Mouse (Mus musculus): Measurements from ENCODE around the gene Commd1. TPM values are rescaled to one million over a fixed set of nuclear protein-coding genes. Genes with fewer than 3 reads are reported as not detected.

Commd1 gene
- total and polyA plus RNA-seq, 2 experiments from 2014 or later: 44.0 to 207 TPM

DNA sequence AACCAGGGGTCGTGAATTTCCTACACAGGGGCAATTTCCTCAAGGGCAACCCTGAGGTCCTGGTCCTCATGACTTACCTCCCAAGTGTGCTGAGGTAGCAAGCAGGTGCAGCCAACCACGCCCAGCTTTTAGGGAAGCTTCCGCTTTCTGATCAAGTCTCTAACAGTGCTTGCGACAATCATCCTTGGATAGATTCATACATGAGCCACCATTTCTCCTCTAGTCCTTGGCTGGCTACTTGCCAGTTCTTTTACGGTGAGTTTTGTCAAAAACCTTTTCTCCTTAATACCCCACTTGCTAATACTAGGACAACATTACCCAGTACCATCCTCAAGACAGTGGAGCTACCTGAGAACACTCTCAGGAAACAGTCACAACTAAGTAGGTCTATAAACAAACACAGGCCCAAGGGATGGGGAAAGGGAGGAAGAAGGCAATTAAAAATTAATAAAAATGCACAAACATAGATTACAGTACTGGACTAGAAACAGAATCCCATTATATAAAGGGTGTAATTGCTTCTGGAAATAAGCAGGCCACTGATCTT is 133.5 kb downstream of the Commd1 start:
- Histone ChIP-seq H3K9me3 (ENCODE audit: low read length) (no peaks in the 10 kb centered on the region), H3K27ac (ENCODE audit: low read depth, low read length) (no peak overlapping the region), H3K4me1 (ENCODE audit: insufficient read depth) (no peaks in the 10 kb centered on the region), H3K27me3 (ENCODE audit: insufficient read depth, low read length) (no peaks in the 10 kb centered on the region), H3K4me2 (ENCODE audit: low read depth) (no peak overlapping the region), H3K9ac (no peak overlapping the region), H3K4me3 (ENCODE audit: low read depth, low read length) (no peak overlapping the region), H3K36me3 (ENCODE audit: insufficient read depth) (no peaks in the 10 kb centered on the region)
- TF ChIP-seq CTCF (IDR thresholded peaks at IDR 0.05; ENCODE audit: low read depth): no peak
- no peak for DNase-seq
- WGBS: 83% methylated on average over 5 of the region's 5 CpGs
- no peak for ATAC-seq

DNA sequence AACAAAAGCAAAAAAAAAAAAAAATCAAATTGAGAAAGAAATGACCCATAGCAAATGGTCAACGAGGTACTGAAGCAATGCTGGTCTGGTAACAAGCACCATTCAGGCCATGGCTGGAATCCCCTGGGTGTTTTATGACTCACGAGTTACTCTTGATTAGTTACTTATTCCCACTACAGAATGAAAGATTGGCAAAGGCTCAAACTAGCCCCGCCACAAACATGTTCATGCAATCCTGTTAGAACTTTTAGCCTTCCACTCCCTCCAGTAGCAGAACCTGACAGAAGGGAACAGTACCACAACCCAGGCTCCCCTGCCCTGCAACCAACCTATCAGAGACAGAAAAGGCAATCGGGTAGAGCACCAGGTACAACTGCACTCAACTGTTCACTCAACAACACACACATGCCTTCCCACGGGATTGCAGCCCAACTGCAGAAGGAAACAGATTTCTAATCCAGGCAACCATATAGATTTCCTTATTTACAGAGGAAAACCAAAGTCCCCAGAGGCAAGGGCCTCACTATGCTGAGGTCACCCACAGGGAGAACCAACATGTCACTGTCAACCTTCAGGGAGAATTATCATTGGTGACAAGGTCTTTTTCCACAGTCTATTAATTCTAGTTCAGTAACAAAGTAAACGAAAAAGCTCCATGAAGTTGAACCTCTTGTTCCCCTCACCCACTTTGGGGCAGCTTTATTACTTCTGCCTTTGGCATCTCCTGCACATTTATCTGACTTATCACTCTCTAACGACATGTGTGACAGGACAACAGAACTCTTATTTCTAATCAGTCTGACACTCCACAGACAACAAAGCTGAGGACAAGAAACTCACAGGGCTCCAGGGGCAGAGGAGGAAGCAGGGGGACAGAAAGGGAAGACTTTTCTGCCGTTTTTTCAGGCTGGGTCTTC is 134.2 kb downstream of the Commd1 start:
- ATAC-seq (no peak), DNase-seq (no peak)
- H3K27ac ChIP-seq (ENCODE audit: low read depth, low read length): no peak overlapping the region
- H3K4me1 ChIP-seq (ENCODE audit: insufficient read depth): no peaks in the 10 kb centered on the region
- H3K9me3 ChIP-seq (ENCODE audit: low read length): no peaks in the 10 kb centered on the region
- no peak overlapping the region for H3K4me3 ChIP-seq (ENCODE audit: low read depth, low read length)
- H3K4me2 ChIP-seq (ENCODE audit: low read depth): no peak overlapping the region
- H3K27me3 ChIP-seq (ENCODE audit: insufficient read depth, low read length): no peaks in the 10 kb centered on the region
- no peak for TF ChIP-seq CTCF (IDR thresholded peaks at IDR 0.05; ENCODE audit: low read depth)
- H3K9ac ChIP-seq: no peak overlapping the region
- no peaks in the 10 kb centered on the region for H3K36me3 ChIP-seq (ENCODE audit: insufficient read depth)
- 58% methylated on average over 8 of the region's 8 CpGs for WGBS

GRCm38 (mm10) chr11:22846960-22847731 is 135.0 kb downstream of the Commd1 start:
- no peak for TF ChIP-seq CTCF (IDR thresholded peaks at IDR 0.05; ENCODE audit: low read depth)
- no peaks in the 10 kb centered on the region for H3K36me3 ChIP-seq (ENCODE audit: insufficient read depth)
- ATAC-seq: no peak
- H3K9me3 ChIP-seq (ENCODE audit: low read length): no peaks in the 10 kb centered on the region
- no peak overlapping the region for H3K4me3 ChIP-seq (ENCODE audit: low read depth, low read length)
- no peak overlapping the region for H3K4me2 ChIP-seq (ENCODE audit: low read depth)
- DNase-seq: no peak
- no peaks in the 10 kb centered on the region for H3K27me3 ChIP-seq (ENCODE audit: insufficient read depth, low read length)
- WGBS: 70% methylated on average over 8 of the region's 8 CpGs
- no peak overlapping the region for H3K9ac ChIP-seq
- no peaks in the 10 kb centered on the region for H3K4me1 ChIP-seq (ENCODE audit: insufficient read depth)
- H3K27ac ChIP-seq (ENCODE audit: low read depth, low read length): no peak overlapping the region

Other genes starting within 250 kb of the Commd1 start
- 3.1 and 6.7 TPM in 2 replicates for gene B3gnt2, start 121.4 kb downstream of the Commd1 start, total RNA-seq (2014; rRNA removed)
- gene B3gnt2, start 121.4 kb downstream of the Commd1 start, polyA plus RNA-seq (2015; fragmentation: Nextera tagmentation; extraction: Ambion mirVana): 3.0 and 3.6 TPM in 2 replicates
- gene Zrsr1, start 10.4 kb downstream of the Commd1 start, total RNA-seq (2014; rRNA removed): 14.5 and 17.5 TPM in 2 replicates
- 4.8 and 6.4 TPM in 2 replicates for gene Zrsr1, start 10.4 kb downstream of the Commd1 start, polyA plus RNA-seq (2015; fragmentation: Nextera tagmentation; extraction: Ambion mirVana)
- 0.81 and 2.8 TPM in 2 replicates for gene Gm28048, start 292 bp downstream of the Commd1 start, total RNA-seq (2014; rRNA removed)
- 1.3 and 4.2 TPM in 2 replicates for gene Gm28048, start 292 bp downstream of the Commd1 start, polyA plus RNA-seq (2015; fragmentation: Nextera tagmentation; extraction: Ambion mirVana)
- 236 and 265 TPM in 2 replicates for gene Cct4, start 8.1 kb upstream of the Commd1 start, total RNA-seq (2014; rRNA removed)
- gene Cct4, start 8.1 kb upstream of the Commd1 start, polyA plus RNA-seq (2015; fragmentation: Nextera tagmentation; extraction: Ambion mirVana): 269 and 271 TPM in 2 replicates
- 7.8 and 9.5 TPM in 2 replicates for gene Fam161a, start 25.1 kb upstream of the Commd1 start, total RNA-seq (2014; rRNA removed)
- gene Fam161a, start 25.1 kb upstream of the Commd1 start, polyA plus RNA-seq (2015; fragmentation: Nextera tagmentation; extraction: Ambion mirVana): 3.4 and 6.9 TPM in 2 replicates